Mouse (Mus musculus) frontal cortex, adult 2 months (tissue): ENCODE measurements around the gene Cryl1. TPM values are rescaled to one million over a fixed set of nuclear protein-coding genes. Genes with fewer than 3 reads are reported as not detected.

Experiments used
- DNase-seq, 2 experiments: peaks; one replicate each; pipeline ENCODE4 v3.0.0; 2022; ENCODE audit warnings: low spot score in 1 of 2; ENCODE audit errors: extremely low spot score in 1 of 2
- polyA plus RNA-seq: library from polyadenylated mRNA; depleted of rRNA; stranded (reverse); fragments of >200 nt; gene quantifications from 2 replicates; pipeline ENCODE4 v1.2.3, GENCODE M21; 2012; rRNA removed

Cryl1 gene
- polyA plus RNA-seq, 1 experiment: 32.0 TPM

DNA sequence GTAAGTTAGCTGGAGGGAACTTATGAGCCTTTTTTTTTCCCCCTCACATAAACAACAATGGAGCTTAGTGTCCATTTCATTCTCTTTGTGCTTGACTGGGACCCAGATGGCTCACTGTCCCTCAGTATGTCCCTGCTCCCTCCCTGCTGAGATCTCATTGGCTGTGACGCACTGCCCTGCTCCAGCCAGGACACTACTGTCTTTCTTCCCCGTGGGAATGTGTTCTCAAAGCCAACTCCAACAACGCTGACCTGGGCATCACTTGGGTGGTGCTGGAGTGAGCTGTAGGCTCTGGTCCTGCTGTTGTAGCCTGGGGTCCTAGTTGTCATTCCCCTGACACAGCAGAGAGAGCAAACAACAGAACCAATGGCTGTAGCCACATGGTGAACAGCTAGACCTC, 149.7 kb downstream of the Cryl1 start:
- DNase-seq: no peak

DNA sequence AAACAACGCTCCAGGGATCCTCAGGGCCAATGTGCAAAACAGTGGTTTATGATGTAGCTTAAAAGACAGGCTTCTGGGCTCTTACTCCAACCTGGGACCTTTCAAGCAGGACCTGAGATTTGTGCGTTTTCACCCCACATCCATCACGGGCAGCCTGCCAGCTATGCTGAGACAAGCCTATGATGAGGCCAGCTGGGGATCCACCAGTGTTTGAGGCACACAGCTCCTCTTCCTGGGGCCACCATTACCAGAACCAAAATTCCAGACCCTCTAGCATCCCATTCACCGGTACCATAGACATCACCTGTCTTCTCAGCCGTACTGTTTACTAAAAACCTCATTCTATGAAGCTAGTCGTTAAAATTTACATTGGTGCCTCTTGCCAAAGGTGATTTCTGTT, 151.8 kb downstream of the Cryl1 start:
- no peak for DNase-seq

GRCm38 (mm10) chr14:57242978-57243377, 155.4 kb downstream of the Cryl1 start:
- DNase-seq: no peak

- DNase-seq: no peak
These were observed 163.1 kb downstream of the Cryl1 start for GRCm38 (mm10) chr14:57235276-57235675.

DNA sequence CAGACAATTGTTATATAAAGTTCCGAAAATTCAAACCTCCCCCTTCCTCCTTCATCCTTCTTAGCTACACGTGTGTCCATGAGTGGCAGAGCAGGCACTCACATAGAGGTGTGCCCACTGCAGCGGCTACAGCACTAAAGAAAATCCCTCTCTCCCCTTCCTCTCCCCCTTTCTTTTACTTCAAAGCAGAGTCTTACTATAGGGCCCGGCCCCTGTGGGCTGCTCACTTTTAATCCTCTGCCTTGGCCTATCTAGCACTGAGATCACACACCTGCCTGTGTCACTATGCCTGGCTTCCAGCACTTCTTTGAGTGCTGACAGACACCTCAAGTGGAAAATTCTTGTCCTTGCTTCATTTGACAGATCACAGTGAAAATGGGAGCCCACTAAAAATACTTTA, 163.6 kb downstream of the Cryl1 start:
- no peak for DNase-seq

GRCm38 (mm10) chr14:57230264-57231015, 167.9 kb downstream of the Cryl1 start:
- no peak for DNase-seq

Other genes starting within 250 kb of the Cryl1 start
- gene Ift88, start 25.5 kb upstream of the Cryl1 start, polyA plus RNA-seq: 18.3 and 20.0 TPM in 2 replicates
- gene Il17d, start 126.2 kb upstream of the Cryl1 start, polyA plus RNA-seq: 29.5 and 31.7 TPM in 2 replicates
- 40.9 and 43.0 TPM in 2 replicates for gene Eef1akmt1, start 173.1 kb upstream of the Cryl1 start, polyA plus RNA-seq